Mouse (Mus musculus) Patski (cell line): ENCODE results near the gene Dis3l2. TPM values are rescaled to one million over a fixed set of nuclear protein-coding genes. Genes with fewer than 3 reads are reported as not detected.
A peak's percentile ranks its signal among the peaks of the same experiment; 100 is the strongest.

ENCODE experiments used
- ATAC-seq: fragments of 100-300 bp; one replicate; pipeline ENCODE4 v1.8.0; 2021
- CTCF ChIA-PET: fragments of 350-600 bp; sonication (Branson Sonifier 250); formaldehyde crosslinking; loops from one replicate; lab custom pipeline; 2022; ENCODE audit warnings: inconsistent platforms; lab: Charles Lee
- POLR2A ChIA-PET: fragments of 350-600 bp; sonication (Branson Sonifier 250); formaldehyde crosslinking; loops from one replicate; lab custom pipeline; 2022; ENCODE audit warnings: antibody characterized with exemption, inconsistent platforms; lab: Charles Lee
- DNase-seq: peaks from one replicate; pipeline ENCODE4 v3.0.0-alpha.2; 2011; ENCODE audit warnings: low read depth, low spot score
- H3K27me3 ChIP-seq: fragments of 371-371 bp; one replicate; pipeline ENCODE4 v1.5.1; 2021
- CTCF ChIP-seq: fragments of 100-300 bp; IDR thresholded peaks from one replicate; pipeline ENCODE4 v1.5.1; 2021
- in situ Hi-C: fragments of 300-500 bp; cut with MboI; formaldehyde crosslinking; loops from 3 replicates; pipeline ENCODE4 v1.11.1; 2018; ENCODE audit warnings: low pct_unique_long_range_greater_than_20kb, mixed read lengths
- polyA plus RNA-seq: library from polyadenylated mRNA; unstranded; gene quantifications from one replicate; pipeline ENCODE4 v1.2.3, GENCODE M21; 2021

The Dis3l2 gene
- polyA plus RNA-seq, 1 experiment from 2014 or later, result 15.2 TPM

- in situ Hi-C loops, result no loop called here
- CTCF ChIA-PET, result interaction anchor here (1.5 kb wide), 1 partner anchor 15 kb away, joined by 4 read pairs; no protein-coding TSS in a partner anchor
- no peak for ATAC-seq
- DNase-seq, result no peak
- H3K27me3 ChIP-seq, result no peaks in the 10 kb centered on the region
- TF ChIP-seq CTCF, result no peak
- POLR2A ChIA-PET, result interaction anchor here (0.7 kb wide), 1 partner anchor 178 kb away, joined by 3 read pairs; no protein-coding TSS in a partner anchor
These were observed 15.8 kb downstream of the Dis3l2 start for GRCm38 (mm10) chr1:86719391-86719790.

GRCm38 (mm10) chr1:86733160-86733821 lies 29.7 kb downstream of the Dis3l2 start:
- DNase-seq (no peak), ATAC-seq (no peak)
- TF ChIP-seq CTCF, result no peak
- POLR2A ChIA-PET, result no interaction called here
- H3K27me3 ChIP-seq, result no peaks in the 10 kb centered on the region
- CTCF ChIA-PET, result interaction anchor here (1.4 to 1.7 kb wide), 2 partner anchors 12 to 14 kb away, joined by 4 to 7 read pairs; no protein-coding TSS in a partner anchor
- in situ Hi-C loops, result no loop called here

- H3K27me3 ChIP-seq, result no peaks in the 10 kb centered on the region
- ChIA-PET POLR2A (no interaction called here), CTCF (interaction anchor here (1.8 kb wide), 1 partner anchor 13 kb away, joined by 4 read pairs; no protein-coding TSS in a partner anchor)
- in situ Hi-C loops, result no loop called here
- ATAC-seq (no peak), DNase-seq (no peak)
- no peak for TF ChIP-seq CTCF
These were observed 32.8 kb downstream of the Dis3l2 start for GRCm38 (mm10) chr1:86736414-86736813.

GRCm38 (mm10) chr1:86742896-86743295 lies 39.3 kb downstream of the Dis3l2 start:
- ChIA-PET POLR2A (no interaction called here), CTCF (interaction anchor here (1.3 kb wide), 1 partner anchor 299 kb away, joined by 3 read pairs; no protein-coding TSS in a partner anchor)
- H3K27me3 ChIP-seq, result no peaks in the 10 kb centered on the region
- in situ Hi-C loops, result no loop called here
- DNase-seq, result peak; percentile 34
- no peak for TF ChIP-seq CTCF
- ATAC-seq, result peak; percentile 39

GRCm38 (mm10) chr1:86747034-86747433 lies 43.4 kb downstream of the Dis3l2 start:
- TF ChIP-seq CTCF, result no peak
- ATAC-seq, result no peak
- no peak for DNase-seq
- in situ Hi-C loops, result no loop called here
- ChIA-PET CTCF (interaction anchor here (1.7 kb wide), 1 partner anchor 11 kb away, joined by 4 read pairs; no protein-coding TSS in a partner anchor), POLR2A (interaction anchor here (0.7 kb wide), 1 partner anchor 1070 kb away, joined by 3 read pairs; no protein-coding TSS in a partner anchor)
- no peaks in the 10 kb centered on the region for H3K27me3 ChIP-seq

- no peak for DNase-seq
- no peak for ATAC-seq
- TF ChIP-seq CTCF, result no peak
- ChIA-PET CTCF (no interaction called here), POLR2A (interaction anchor here (0.7 kb wide), 2 partner anchors 41 to 222 kb away, joined by 3 to 6 read pairs; no protein-coding TSS in a partner anchor)
- in situ Hi-C loops, result no loop called here
- no peaks in the 10 kb centered on the region for H3K27me3 ChIP-seq
These were observed 46.5 kb downstream of the Dis3l2 start for GRCm38 (mm10) chr1:86750094-86750493.

GRCm38 (mm10) chr1:86753416-86753815 lies 49.8 kb downstream of the Dis3l2 start:
- in situ Hi-C loops, result no loop called here
- CTCF ChIA-PET, result no interaction called here
- POLR2A ChIA-PET, result no interaction called here
- ATAC-seq (no peak), DNase-seq (no peak)
- no peak for TF ChIP-seq CTCF
- no peaks in the 10 kb centered on the region for H3K27me3 ChIP-seq

- DNase-seq, result no peak
- in situ Hi-C loops, result no loop called here
- no peaks in the 10 kb centered on the region for H3K27me3 ChIP-seq
- ChIA-PET POLR2A (interaction anchor here (0.6 kb wide), 3 partner anchors 27 to 280 kb away, joined by 3 to 4 read pairs (median 3); no protein-coding TSS in a partner anchor), CTCF (interaction anchor here (0.9 kb wide), 1 partner anchor 20 kb away, joined by 3 read pairs; no protein-coding TSS in a partner anchor)
- TF ChIP-seq CTCF, result no peak
- no peak for ATAC-seq
These were observed 50.7 kb downstream of the Dis3l2 start for GRCm38 (mm10) chr1:86754335-86754734.

GRCm38 (mm10) chr1:86758091-86758490 lies 54.5 kb downstream of the Dis3l2 start:
- no peak for DNase-seq
- ATAC-seq, result no peak
- no peaks in the 10 kb centered on the region for H3K27me3 ChIP-seq
- CTCF ChIA-PET, result interaction anchor here (1.1 to 1.8 kb wide), 3 partner anchors 10 to 283 kb away, joined by 4 read pairs; no protein-coding TSS in a partner anchor
- no peak for TF ChIP-seq CTCF
- in situ Hi-C loops, result no loop called here
- POLR2A ChIA-PET, result interaction anchor here (0.6 kb wide), 1 partner anchor 10 kb away, joined by 5 read pairs; no protein-coding TSS in a partner anchor

GRCm38 (mm10) chr1:86762161-86762560 lies 58.6 kb downstream of the Dis3l2 start:
- ATAC-seq (no peak), DNase-seq (no peak)
- no peak for TF ChIP-seq CTCF
- H3K27me3 ChIP-seq, result no peaks in the 10 kb centered on the region
- ChIA-PET POLR2A (no interaction called here), CTCF (no interaction called here)
- in situ Hi-C loops, result no loop called here

- ATAC-seq (no peak), DNase-seq (no peak)
- ChIA-PET POLR2A (no interaction called here), CTCF (interaction anchor here (1.0 kb wide), 1 partner anchor 16 kb away, joined by 4 read pairs; no protein-coding TSS in a partner anchor)
- no peak for TF ChIP-seq CTCF
- no peaks in the 10 kb centered on the region for H3K27me3 ChIP-seq
- in situ Hi-C loops, result no loop called here
These were observed 97.6 kb downstream of the Dis3l2 start for GRCm38 (mm10) chr1:86801241-86801640.
